ENCODE assay signal across 9 mouse cellular contexts in the genomic region with DNA sequence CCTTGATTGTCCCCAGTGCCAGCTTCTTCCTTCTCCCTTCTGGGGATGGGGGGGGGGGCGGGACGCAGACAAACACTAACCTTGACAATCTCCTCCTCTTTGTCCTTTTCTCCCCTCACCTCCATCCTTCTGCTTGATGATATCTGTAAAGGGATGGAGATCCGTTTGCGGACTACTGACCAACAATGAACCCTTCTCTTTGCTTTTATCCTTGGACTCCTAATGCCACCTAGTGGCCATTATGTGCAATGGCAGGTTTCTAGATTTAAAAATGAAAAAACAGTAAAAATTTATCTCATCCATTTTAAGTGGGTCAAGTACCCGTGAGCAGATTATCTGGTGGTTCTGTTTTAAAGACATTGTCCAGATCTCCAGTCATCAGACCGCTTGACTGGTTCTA. TPM values are rescaled to one million over a fixed set of nuclear protein-coding genes. Genes with fewer than 3 reads are reported as not detected.
A peak's percentile ranks its signal among the peaks of the same experiment; 100 is the strongest.
DNase-seq lines count a peak whose midpoint lies in the region; ATAC-seq and TF ChIP-seq lines count a peak whose summit lies in the region.
"Had no signal": no experiment of that assay in that cellular context is flagged by ENCODE, and none has a peak within 500 bp of the region (broad histone marks: within the 10 kb centered on the region; RNA-seq: fewer than 3 reads in every experiment).

No protein-coding gene starts in this region.

- H3K4me1 ChIP-seq in intestine, embryonic 16.5 days (ENCODE audit: control insufficient read depth, insufficient read depth, low read length) = 0 out of 2 replicates have a peak, but pooled peaks cover 4% of the 10 kb centered on the region
- peaks cover 12% of the 10 kb centered on the region; the same call in 1 of the 2 replicates for H3K4me1 ChIP-seq in neural tube, embryonic 14.5 days (ENCODE audit: control insufficient read depth, insufficient read depth, low read length)

- peak; percentile 78 for TF ChIP-seq CTCF in left cerebral cortex, adult 2 months (IDR thresholded peaks at IDR 0.05)

- no peaks in the 10 kb centered on the region for H3K9me3 ChIP-seq in intestine, embryonic 16.5 days (ENCODE audit: control insufficient read depth, low read length)
- H3K9me3 ChIP-seq in neural tube, embryonic 14.5 days (ENCODE audit: control insufficient read depth, low read length) = no peaks in the 10 kb centered on the region

- DNase-seq in left cerebral cortex, adult 2 months (ENCODE audit: extremely low spot score in 1 of 2, low spot score in 2 of 2) = no peak
- no peak for DNase-seq in left cerebral cortex, postnatal 14 days (ENCODE audit: low spot score in 2 of 2)
- DNase-seq in embryo, embryonic 10 days (ENCODE audit: low spot score) = peak; percentile 61
- no peak for DNase-seq in gastrocnemius, postnatal 4 days (ENCODE audit: low spot score in 2 of 2)
- DNase-seq in urinary bladder, adult 2 months (ENCODE audit: low spot score) = no peak
- DNase-seq in cerebellum, postnatal 14 days = no peak

- no peaks in the 10 kb centered on the region for H3K27me3 ChIP-seq in intestine, embryonic 16.5 days (replicated peaks; ENCODE audit: control insufficient read depth, insufficient read depth, low read length)
- H3K27me3 ChIP-seq in neural tube, embryonic 14.5 days (ENCODE audit: control insufficient read depth, insufficient read depth, low read length) = no peaks in the 10 kb centered on the region

- ATAC-seq in intestine, embryonic 16.5 days = no peak
- ATAC-seq in neural tube, embryonic 14.5 days (ENCODE audit: low read depth) = no peak

- 0 out of 2 replicates have a peak overlapping the region, but pooled peaks have one; percentile 12 for H3K4me2 ChIP-seq in intestine, embryonic 16.5 days (ENCODE audit: low read depth, low read length)
- peak overlapping the region; percentile 34; the same call in 1 of the 2 replicates for H3K4me2 ChIP-seq in neural tube, embryonic 14.5 days (ENCODE audit: low read depth, low read length)

- H3K36me3 ChIP-seq in intestine, embryonic 16.5 days (ENCODE audit: control insufficient read depth, insufficient read depth, low read length) = no peaks in the 10 kb centered on the region
- H3K36me3 ChIP-seq in neural tube, embryonic 14.5 days (ENCODE audit: control insufficient read depth, insufficient read depth, low read length) = no peaks in the 10 kb centered on the region

- H3K27ac ChIP-seq in left cerebral cortex, adult 2 months = no peak overlapping the region
- no peak overlapping the region for H3K27ac ChIP-seq in intestine, embryonic 16.5 days (ENCODE audit: low read length)
- no peak overlapping the region for H3K27ac ChIP-seq in neural tube, embryonic 14.5 days (ENCODE audit: low read depth, low read length)

- no peak overlapping the region for H3K9ac ChIP-seq in intestine, embryonic 16.5 days (ENCODE audit: low read depth, low read length)
- no peak overlapping the region for H3K9ac ChIP-seq in neural tube, embryonic 14.5 days (replicated peaks; ENCODE audit: low read depth, low read length)

- intact Hi-C loops in left cerebral cortex, adult 2 months (cut with DNase I) = loop anchor here (1.0 to 10.0 kb wide), 6 partner anchors 34 to 351 kb away; a partner anchor contains a TSS
- intact Hi-C loops in left cerebral cortex, postnatal 14 days (cut with DNase I) = loop anchor here (2.0 to 10.0 kb wide), 4 partner anchors 31 to 351 kb away; a partner anchor contains a TSS

- under 1% methylated on average over 6 of the region's 6 CpGs for WGBS in intestine, embryonic 16.5 days
- WGBS in neural tube, embryonic 14.5 days = 3% methylated on average over 6 of the region's 6 CpGs

- no peak overlapping the region for H3K4me3 ChIP-seq in left cerebral cortex, adult 2 months
- no peak overlapping the region for H3K4me3 ChIP-seq in intestine, embryonic 16.5 days (ENCODE audit: low read length)
- H3K4me3 ChIP-seq in neural tube, embryonic 14.5 days (ENCODE audit: low read depth, low read length) = no peak overlapping the region; the same call in 1 of the 2 replicates

RNA-seq across cellular contexts. Expression of a gene that starts 3.5 kb away (rescaled TPM):
- total RNA-seq in left cerebral cortex, adult 2 months (2021) = 10 to 100 TPM; 11.8 to 11.9 TPM
- total RNA-seq in left cerebral cortex, postnatal 14 days (2021) = 1 to 10 TPM; 8.0 to 8.1 TPM
- polyA plus RNA-seq in intestine, embryonic 16.5 days (2015; fragmentation: Nextera tagmentation; extraction: Ambion mirVana) = 2.1 and 2.2 TPM in 2 replicates
- 12.2 and 13.1 TPM in 2 replicates for polyA plus RNA-seq in neural tube, embryonic 14.5 days (2014; fragmentation: Nextera tagmentation; extraction: Ambion mirVana)
- 1 to 10 TPM; 1.4 to 2.1 TPM for total RNA-seq in gastrocnemius, postnatal 4 days (2021)
- 2.3 and 2.5 TPM in 2 replicates for polyA plus RNA-seq in urinary bladder, adult 2 months (2012; rRNA removed)

RNA-seq across cellular contexts. Expression of a gene that starts 11.3 kb away (rescaled TPM):
- total RNA-seq in left cerebral cortex, adult 2 months (2021) = 100 to 1,000 TPM; 202 to 214 TPM
- total RNA-seq in left cerebral cortex, postnatal 14 days (2021) = 100 to 1,000 TPM; 228 to 233 TPM
- polyA plus RNA-seq in intestine, embryonic 16.5 days (2015; fragmentation: Nextera tagmentation; extraction: Ambion mirVana) = 2.2 and 2.9 TPM in 2 replicates
- polyA plus RNA-seq in neural tube, embryonic 14.5 days (2014; fragmentation: Nextera tagmentation; extraction: Ambion mirVana) = 17.0 and 22.3 TPM in 2 replicates
- total RNA-seq in gastrocnemius, postnatal 4 days (2021) = 10 to 100 TPM; 19.2 to 20.0 TPM
- polyA plus RNA-seq in urinary bladder, adult 2 months (2012; rRNA removed) = 14.7 and 18.1 TPM in 2 replicates

RNA-seq across cellular contexts. Expression of a gene that starts 32.0 kb away (rescaled TPM):
- 100 to 1,000 TPM in 1 of 2 experiments, 10 to 100 TPM in 1; 99.1 to 101 TPM for total RNA-seq in left cerebral cortex, adult 2 months (2021)
- 100 to 1,000 TPM; 158 to 159 TPM for total RNA-seq in left cerebral cortex, postnatal 14 days (2021)
- 1.5 and 1.8 TPM in 2 replicates for polyA plus RNA-seq in intestine, embryonic 16.5 days (2015; fragmentation: Nextera tagmentation; extraction: Ambion mirVana)
- polyA plus RNA-seq in neural tube, embryonic 14.5 days (2014; fragmentation: Nextera tagmentation; extraction: Ambion mirVana) = 80.3 and 111 TPM in 2 replicates
- not detected for total RNA-seq in gastrocnemius, postnatal 4 days (2021)
- polyA plus RNA-seq in urinary bladder, adult 2 months (2012; rRNA removed) = 0.04 TPM in 1 of 2 replicates, not detected in the other
- total RNA-seq: common myeloid progenitor, adult 5-6 weeks had no signal

RNA-seq across cellular contexts. Expression of a gene that starts 45.5 kb away (rescaled TPM):
- total RNA-seq in left cerebral cortex, adult 2 months (2021) = 10 to 100 TPM; 31.9 to 35.0 TPM
- total RNA-seq in left cerebral cortex, postnatal 14 days (2021) = 10 to 100 TPM; 33.7 to 34.4 TPM
- polyA plus RNA-seq in intestine, embryonic 16.5 days (2015; fragmentation: Nextera tagmentation; extraction: Ambion mirVana) = 18.3 and 19.3 TPM in 2 replicates
- 98.5 and 117 TPM in 2 replicates for polyA plus RNA-seq in neural tube, embryonic 14.5 days (2014; fragmentation: Nextera tagmentation; extraction: Ambion mirVana)
- 10 to 100 TPM; 10.9 to 12.8 TPM for total RNA-seq in gastrocnemius, postnatal 4 days (2021)
- polyA plus RNA-seq in urinary bladder, adult 2 months (2012; rRNA removed) = 6.3 and 8.1 TPM in 2 replicates

Comparison
In these comparisons a context has a peak if more than half of its experiments do, and no peak if none do; other contexts are left out.
1. RNA of a gene that starts 11.3 kb away (total RNA-seq): 228 to 233 TPM in left cerebral cortex, postnatal 14 days and 202 to 214 TPM in left cerebral cortex, adult 2 months; 19.2 to 20.0 TPM in gastrocnemius, postnatal 4 days; every median in the first group is over 4 times any median in the second.
2. RNA of a gene that starts 32.0 kb away (total RNA-seq): 158 to 159 TPM in left cerebral cortex, postnatal 14 days and 99.1 to 101 TPM in left cerebral cortex, adult 2 months; not detected in gastrocnemius, postnatal 4 days; every median in the first group is over 10 times any median in the second.